Mouse (Mus musculus) spleen, adult 2 months (tissue): ENCODE results near the gene Mia. TPM values are rescaled to one million over a fixed set of nuclear protein-coding genes. Genes with fewer than 3 reads are reported as not detected.

Experiments used
- DNase-seq, 2 experiments: peaks; one replicate each; pipeline versions ENCODE4 v3.0.0 to v3.0.0-alpha.2; 2012 to 2021; ENCODE audit warnings: low spot score in 2 of 2, low read depth in 1 of 2
- H3K27ac ChIP-seq: fragments of 200-500 bp; 2 replicates; pipeline ENCODE4 v1.5.1; 2012; ENCODE audit warnings: low read length, inconsistent platforms; ENCODE audit not compliant: insufficient read depth
- H3K27me3 ChIP-seq: fragments of 200-500 bp; 2 replicates; pipeline ENCODE4 v1.6.1; 2012; ENCODE audit warnings: mild to moderate bottlenecking, moderate library complexity, low read length, inconsistent platforms; ENCODE audit not compliant: control insufficient read depth, insufficient read depth
- H3K36me3 ChIP-seq: fragments of 200-500 bp; 2 replicates; pipeline ENCODE4 v1.6.1; 2012; ENCODE audit warnings: mild to moderate bottlenecking, low read length, inconsistent platforms; ENCODE audit not compliant: control insufficient read depth, insufficient read depth
- H3K4me1 ChIP-seq: fragments of 200-500 bp; 2 replicates; pipeline ENCODE4 v1.6.1; 2011; ENCODE audit warnings: inconsistent platforms; ENCODE audit not compliant: control insufficient read depth, insufficient read depth, insufficient read length
- H3K4me3 ChIP-seq: fragments of 200-500 bp; 2 replicates; pipeline ENCODE4 v1.5.1; 2011; ENCODE audit warnings: mild to moderate bottlenecking, inconsistent platforms; ENCODE audit not compliant: insufficient read depth, insufficient read length; ENCODE audit errors: extremely low read depth
- CTCF ChIP-seq: fragments of 200-500 bp; IDR thresholded peaks from 2 replicates; pipeline ENCODE4 v1.5.1; 2011; ENCODE audit warnings: mild to moderate bottlenecking, inconsistent platforms; ENCODE audit not compliant: insufficient read depth, insufficient read length, insufficient replicate concordance; ENCODE audit errors: extremely low read depth
- POLR2A ChIP-seq: fragments of 200-500 bp; IDR thresholded peaks from 2 replicates; pipeline ENCODE4 v1.6.1; 2011; ENCODE audit warnings: low read depth, low read length, inconsistent platforms
- WGBS: fragments of 180-500 bp; shearing (Covaris S2); methylation state at CpG from one replicate; pipeline ENCODE4 v1.1.7; 2018; 5-methylcytosine and 5-hydroxymethylcytosine counted together
- polyA plus RNA-seq: library from polyadenylated mRNA; depleted of rRNA; stranded (reverse); fragments of >200 nt; gene quantifications from 2 replicates; pipeline ENCODE4 v1.2.3, GENCODE M21; 2012

Gene Mia
- polyA plus RNA-seq, 1 experiment = 1.0 TPM

- TF ChIP-seq CTCF = no peak
- TF ChIP-seq POLR2A = no peak
- H3K4me3 ChIP-seq = no peak overlapping the region
Measured at GRCm38 (mm10) chr7:27189271-27189931, 8.4 kb upstream of the Mia start.

GRCm38 (mm10) chr7:27185986-27186385, 5.0 kb upstream of the Mia start:
- no peak for TF ChIP-seq POLR2A
- TF ChIP-seq CTCF = no peak
- H3K27ac ChIP-seq = no peak overlapping the region
- no peak overlapping the region for H3K4me3 ChIP-seq
- peaks cover 42% of the 10 kb centered on the region for H3K36me3 ChIP-seq
- no peak for DNase-seq
- no peaks in the 10 kb centered on the region for H3K27me3 ChIP-seq
- no peaks in the 10 kb centered on the region for H3K4me1 ChIP-seq
- 91% methylated on average over 5 of the region's 5 CpGs for whole genome bisulfite sequencing

More at GRCm38 (mm10) chr7:27189271-27189931, 8.4 kb upstream of the Mia start:
- Histone ChIP-seq H3K36me3 (peaks cover 49% of the 10 kb centered on the region), H3K27ac (no peak overlapping the region), H3K27me3 (no peaks in the 10 kb centered on the region), H3K4me1 (no peaks in the 10 kb centered on the region)
- no peak for DNase-seq
- WGBS = 96% methylated on average over 10 of the region's 10 CpGs

GRCm38 (mm10) chr7:27184964-27185363, 4.0 kb upstream of the Mia start:
- DNase-seq = no peak
- H3K36me3 ChIP-seq = peaks cover 35% of the 10 kb centered on the region
- TF ChIP-seq POLR2A (no peak), CTCF (peak; percentile 65; the same call in 1 of the 2 replicates)
- 70% methylated on average over 3 of the region's 3 CpGs for WGBS
- H3K27ac ChIP-seq = no peak overlapping the region
- H3K27me3 ChIP-seq = no peaks in the 10 kb centered on the region
- H3K4me3 ChIP-seq = no peak overlapping the region
- no peaks in the 10 kb centered on the region for H3K4me1 ChIP-seq

DNA sequence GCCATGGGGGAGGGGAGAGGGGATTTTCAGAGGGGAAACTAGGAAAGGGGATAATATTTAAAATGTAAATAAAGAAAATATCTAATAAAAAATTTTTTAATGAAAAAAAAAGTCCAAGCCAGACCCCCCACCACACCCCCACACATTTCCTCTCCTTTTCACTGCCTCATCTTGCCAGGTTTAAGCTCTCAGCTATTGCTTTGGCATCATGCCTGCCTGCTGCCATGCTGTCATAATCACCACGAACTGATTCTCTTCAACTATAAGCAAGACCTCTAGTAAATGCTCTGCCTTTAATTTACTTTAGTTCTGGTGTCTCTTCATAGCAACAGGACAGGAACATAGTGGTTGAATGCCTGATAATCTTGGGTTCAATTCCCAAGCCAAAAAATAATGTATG, 1.5 kb upstream of the Mia start:
- WGBS = 85% methylated on average over 1 of the region's 1 CpGs
- Histone ChIP-seq H3K27ac (no peak overlapping the region), H3K4me1 (no peaks in the 10 kb centered on the region; the same call in 1 of the 2 replicates), H3K36me3 (peaks cover 15% of the 10 kb centered on the region), H3K4me3 (no peak overlapping the region), H3K27me3 (no peaks in the 10 kb centered on the region)
- no peak for TF ChIP-seq CTCF
- no peak for TF ChIP-seq POLR2A
- no peak for DNase-seq

DNA sequence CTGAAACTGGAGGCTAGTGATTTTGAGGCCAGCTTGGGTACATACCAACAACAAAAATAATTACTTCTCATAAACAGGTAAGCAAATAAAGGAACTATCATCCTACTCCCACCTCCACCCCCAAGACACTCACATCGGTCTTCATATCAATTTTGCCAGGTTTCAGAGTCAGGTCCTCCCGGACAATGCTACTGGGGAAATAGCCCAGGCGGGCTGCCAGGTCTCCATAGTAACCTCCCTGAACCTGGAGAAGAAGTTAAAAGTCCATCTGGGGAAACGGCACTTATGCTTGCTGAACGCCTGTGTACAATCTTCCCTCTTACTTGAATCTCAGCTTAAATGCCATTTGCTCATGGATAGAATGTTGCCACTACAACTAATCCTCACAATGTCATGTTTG, 921 bp downstream of the Mia start:
- Histone ChIP-seq H3K4me1 (no peaks in the 10 kb centered on the region; the same call in 1 of the 2 replicates), H3K27ac (no peak overlapping the region), H3K4me3 (no peak overlapping the region), H3K36me3 (peaks cover 9% of the 10 kb centered on the region), H3K27me3 (no peaks in the 10 kb centered on the region)
- TF ChIP-seq CTCF = no peak
- no peak for TF ChIP-seq POLR2A
- 87% methylated on average over 5 of the region's 5 CpGs for WGBS
- no peak for DNase-seq

DNA sequence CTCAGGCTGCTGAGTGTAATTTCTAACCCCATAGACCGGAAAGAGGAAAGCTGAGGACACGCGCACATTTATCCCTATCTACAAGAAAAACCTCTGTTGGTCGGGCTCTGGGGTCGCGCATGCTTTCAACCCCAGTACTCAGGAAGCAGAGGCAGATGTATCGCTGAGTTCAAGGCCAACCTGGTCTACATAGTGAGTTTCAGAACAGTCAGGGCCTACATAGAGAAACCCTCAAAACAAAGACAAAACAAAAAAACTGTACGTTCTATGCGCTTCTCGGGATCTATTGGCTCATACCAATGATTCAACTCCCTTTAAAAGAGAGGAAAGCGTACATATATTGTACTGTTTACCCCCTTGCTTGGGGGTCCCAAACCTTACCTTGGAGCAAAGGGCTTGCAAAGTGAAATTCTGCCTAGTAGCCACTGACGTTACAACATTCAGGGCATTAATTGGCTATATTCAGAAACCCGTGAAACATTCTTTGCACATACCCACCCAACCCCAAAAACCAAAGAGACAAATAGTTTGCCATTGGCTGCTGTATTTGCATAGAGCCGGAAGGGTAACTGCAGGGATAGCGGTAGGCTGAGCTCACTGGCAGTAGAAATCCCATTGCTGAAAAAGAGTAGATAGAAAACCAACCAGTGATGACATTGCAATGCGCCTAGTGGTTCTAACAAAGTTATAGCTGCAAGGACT, 1.6 kb downstream of the Mia start:
- peaks cover 12% of the 10 kb centered on the region for H3K36me3 ChIP-seq
- TF ChIP-seq CTCF = no peak
- TF ChIP-seq POLR2A = no peak
- WGBS = 49% methylated on average over 16 of the region's 16 CpGs
- peak overlapping the region; percentile 55 for H3K4me3 ChIP-seq
- H3K27ac ChIP-seq = peak overlapping the region; percentile 73
- no peak for DNase-seq
- no peaks in the 10 kb centered on the region; the same call in 1 of the 2 replicates for H3K4me1 ChIP-seq
- no peaks in the 10 kb centered on the region for H3K27me3 ChIP-seq
